Mouse (Mus musculus): Measurements from ENCODE around the gene Rassf3.

GRCm38 (mm10) chr10:121475672-121476146 is 438 bp downstream of the Rassf3 start:
- TF ChIP-seq CTCF (IDR thresholded peaks at IDR 0.05; ENCODE audit: low read depth) = no peak
- no peak for TF ChIP-seq EP300 (IDR thresholded peaks at IDR 0.05; ENCODE audit: low read depth)
